Mouse (Mus musculus) skeletal muscle tissue, postnatal 0 days (tissue): Measurements from ENCODE around the gene 2610028H24Rik. TPM values are rescaled to one million over a fixed set of nuclear protein-coding genes. Genes with fewer than 3 reads are reported as not detected.

ENCODE experiments used
- polyA plus RNA-seq: library from polyadenylated mRNA; unstranded; fragments of >200 nt; fragmentation: Nextera tagmentation; extraction: Ambion mirVana; gene quantifications from 2 replicates; pipeline ENCODE4 v1.2.1, GENCODE M21; 2015

2610028H24Rik gene
- polyA plus RNA-seq, result 1.0 and 1.1 TPM in 2 replicates

GRCm38 (mm10) chr10:76448851-76449250, at the start of gene 2610028H24Rik:
Gene 2610028H24Rik (plus strand): TSS chr10:76449081.

GRCm38 (mm10) chr10:76440281-76440680, 8.6 kb upstream of the 2610028H24Rik start, which contains the start of gene AC141477.1:
Gene AC141477.1 (minus strand): TSS chr10:76440444.

GRCm38 (mm10) chr10:76442178-76443088, 6.4 kb upstream of the 2610028H24Rik start, which contains the start of gene Pcnt:
Gene Pcnt (minus strand): TSS chr10:76442786.

GRCm38 (mm10) chr10:76468203-76469162, 19.6 kb downstream of the 2610028H24Rik start, which contains the start of the genes Mcm3ap and Ybey:
Gene Mcm3ap (plus strand): TSS chr10:76468927.
Gene Ybey (minus strand): TSS chr10:76469114.

Other genes with a start within 250 kb of the 2610028H24Rik start
- 26.8 and 28.7 TPM in 2 replicates for gene Prmt2, start 211.2 kb upstream of the 2610028H24Rik start, polyA plus RNA-seq
- gene S100b, start 195.2 kb upstream of the 2610028H24Rik start, polyA plus RNA-seq, result 6.3 and 7.1 TPM in 2 replicates
- 4.5 and 4.6 TPM in 2 replicates for gene Dip2a, start 103.8 kb upstream of the 2610028H24Rik start, polyA plus RNA-seq
- not detected in 2 replicates for gene AC141477.1, start 8.6 kb upstream of the 2610028H24Rik start, polyA plus RNA-seq
- 22.6 and 28.7 TPM in 2 replicates for gene Pcnt, start 6.3 kb upstream of the 2610028H24Rik start, polyA plus RNA-seq
- 49.5 and 50.8 TPM in 2 replicates for gene Mcm3ap, start 19.8 kb downstream of the 2610028H24Rik start, polyA plus RNA-seq
- gene Ybey, start 20.0 kb downstream of the 2610028H24Rik start, polyA plus RNA-seq, result 5.8 and 5.9 TPM in 2 replicates
- gene Lss, start 82.5 kb downstream of the 2610028H24Rik start, polyA plus RNA-seq, result 2.2 and 5.8 TPM in 2 replicates
- not detected in 2 replicates for gene Spatc1l, start 113.2 kb downstream of the 2610028H24Rik start, polyA plus RNA-seq
- gene Ftcd, start 126.6 kb downstream of the 2610028H24Rik start, polyA plus RNA-seq, result 0.12 and 0.32 TPM in 2 replicates
- gene Col6a2, start 174.5 kb downstream of the 2610028H24Rik start, polyA plus RNA-seq, result 237 and 284 TPM in 2 replicates